Mouse (Mus musculus) heart, embryonic 14.5 days (tissue): ENCODE data around the gene Tesk1. TPM values are rescaled to one million over a fixed set of nuclear protein-coding genes. Genes with fewer than 3 reads are reported as not detected.

Experiments
- ATAC-seq: fragments of 200-750 bp; cut with Nextera tagmentation; 2 replicates; pipeline ENCODE4 v1.8.0; 2017; ENCODE audit warnings: low read depth, moderate TSS enrichment; ENCODE audit not compliant: insufficient number of reproducible peaks, insufficient read depth, low FRiP score
- H3K27ac ChIP-seq, 2 experiments: fragments of 200-500 bp in 1 of 2; fragments of 300-500 bp in 1 of 2; sonication (generic) in 1 of 2; replicated peaks in 1 of 2; 2 replicates each; pipeline ENCODE4 v1.5.1; 2012 to 2014; ENCODE audit warnings: low read depth in 2 of 2, low read length in 2 of 2, control low read depth in 1 of 2, mild to moderate bottlenecking in 1 of 2, mixed read lengths in 1 of 2; ENCODE audit not compliant: control insufficient read depth in 1 of 2, insufficient read depth in 1 of 2
- H3K27me3 ChIP-seq: fragments of 300-500 bp; sonication (generic); 2 replicates; pipeline ENCODE4 v1.6.1; 2014; ENCODE audit warnings: mild to moderate bottlenecking, low read length, control low read depth; ENCODE audit not compliant: control insufficient read depth, insufficient read depth
- H3K36me3 ChIP-seq: fragments of 300-500 bp; sonication (generic); 2 replicates; pipeline ENCODE4 v1.6.1; 2014; ENCODE audit warnings: mild to moderate bottlenecking, control low read depth, low read length, mixed read lengths; ENCODE audit not compliant: control insufficient read depth, insufficient read depth
- H3K4me1 ChIP-seq, 2 experiments: fragments of 200-500 bp in 1 of 2; fragments of 300-500 bp in 1 of 2; sonication (generic) in 1 of 2; 2 replicates each; pipeline ENCODE4 v1.6.1; 2012 to 2014; ENCODE audit warnings: low read length in 2 of 2, control low read depth in 1 of 2, mixed read lengths in 1 of 2; ENCODE audit not compliant: control insufficient read depth in 2 of 2, insufficient read depth in 2 of 2
- H3K4me2 ChIP-seq: fragments of 300-500 bp; sonication (generic); 2 replicates; pipeline ENCODE4 v1.6.1; 2014; ENCODE audit warnings: mild to moderate bottlenecking, low read length
- H3K4me3 ChIP-seq, 2 experiments: fragments of 200-500 bp in 1 of 2; fragments of 300-500 bp in 1 of 2; sonication (generic) in 1 of 2; 2 replicates each; pipeline ENCODE4 v1.5.1; 2012 to 2014; ENCODE audit warnings: low read length in 2 of 2, mild to moderate bottlenecking in 2 of 2, control low read depth in 1 of 2, low read depth in 1 of 2, moderate library complexity in 1 of 2; ENCODE audit not compliant: control insufficient read depth in 1 of 2, insufficient read depth in 1 of 2
- H3K9ac ChIP-seq: fragments of 300-500 bp; sonication (generic); 2 replicates; pipeline ENCODE4 v1.6.1; 2014; ENCODE audit warnings: mild to moderate bottlenecking, low read length
- H3K9me3 ChIP-seq: fragments of 300-500 bp; sonication (generic); 2 replicates; pipeline ENCODE4 v1.6.1; 2016; ENCODE audit warnings: low read length, control low read depth; ENCODE audit not compliant: control insufficient read depth
- WGBS: fragments of 180-500 bp; shearing (Covaris S2); extraction: QIAGEN DNeasy Blood & Tissue Kit; methylation state at CpG from one replicate; pipeline ENCODE4 v1.1.7; 2014; 5-methylcytosine and 5-hydroxymethylcytosine counted together
- polyA plus RNA-seq: library from polyadenylated mRNA; unstranded; fragments of >200 nt; fragmentation: Nextera tagmentation; extraction: Ambion mirVana; gene quantifications from 2 replicates; pipeline ENCODE4 v1.2.1, GENCODE M21; 2014

Tesk1 gene
- polyA plus RNA-seq, 1 experiment from 2014 or later: 9.4 TPM

DNA sequence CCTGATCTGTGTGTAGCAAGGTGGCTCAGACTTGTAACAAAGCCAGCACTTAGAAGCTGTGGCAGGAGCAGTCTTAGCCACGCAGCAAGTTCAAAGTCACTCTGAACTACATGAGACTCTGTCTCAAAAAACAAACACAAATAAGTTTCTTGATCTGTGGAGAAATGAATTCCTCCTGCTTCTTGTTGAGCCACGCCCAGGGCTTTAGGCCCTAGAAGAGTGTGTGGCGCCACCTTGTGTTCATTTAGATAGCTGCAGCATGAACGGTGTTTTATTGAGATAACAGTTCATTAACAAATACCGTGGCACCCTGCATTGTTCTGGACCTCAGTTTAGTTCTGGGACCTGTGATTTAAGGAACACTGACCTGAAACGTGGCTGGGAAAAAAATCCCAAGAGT, 21.4 kb upstream of the Tesk1 start:
- Histone ChIP-seq H3K27ac (0 out of 4 replicates have a peak overlapping the region, but pooled peaks of 1 of the 2 experiments have one; percentile 1), H3K9ac (no peak overlapping the region), H3K4me3 (no peak overlapping the region), H3K36me3 (peaks cover 69% of the 10 kb centered on the region), H3K4me1 (peaks cover 6 to 24% of the 10 kb centered on the region in 2 experiments; a peak in 3 of 4 replicates), H3K4me2 (no peak overlapping the region), H3K27me3 (no peaks in the 10 kb centered on the region), H3K9me3 (no peaks in the 10 kb centered on the region)
- 4% methylated on average over 6 of the region's 6 CpGs for WGBS
- no peak for ATAC-seq

DNA sequence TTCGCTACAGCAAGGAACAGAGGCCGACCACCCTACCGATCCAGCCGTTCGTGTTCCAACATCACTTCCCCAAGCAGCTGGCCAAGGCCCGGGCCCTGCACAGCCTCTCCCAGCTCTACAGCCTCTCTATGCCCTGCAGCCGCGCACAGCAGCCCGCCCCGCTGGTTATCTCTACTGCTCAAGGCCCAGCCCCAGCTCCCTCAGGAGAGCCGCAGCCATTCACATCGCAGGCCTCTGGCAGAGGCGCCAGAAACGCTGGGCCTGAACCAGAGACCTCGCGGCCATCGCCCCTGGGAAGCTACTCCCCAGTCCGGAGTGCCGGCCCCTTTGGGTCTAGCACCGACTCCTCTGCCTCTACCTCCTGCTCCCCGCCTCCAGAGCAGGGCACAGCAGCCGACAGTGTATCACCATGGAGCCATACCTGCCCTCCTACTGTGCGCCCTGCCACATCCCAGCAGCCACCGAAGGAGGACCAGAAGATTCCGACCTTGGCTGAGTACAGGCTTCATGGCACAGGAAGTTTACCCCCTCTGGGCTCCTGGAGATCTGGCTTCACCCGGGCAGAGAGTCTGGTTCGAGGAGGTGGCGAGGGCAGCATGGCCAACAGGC, 20.0 kb upstream of the Tesk1 start:
- no peak overlapping the region for H3K4me3 ChIP-seq
- peaks cover 8% of the 10 kb centered on the region for H3K27me3 ChIP-seq
- 72% methylated on average over 28 of the region's 28 CpGs for WGBS
- peaks cover 6 to 24% of the 10 kb centered on the region in 2 experiments; a peak in 3 of 4 replicates for H3K4me1 ChIP-seq
- ATAC-seq: no peak
- no peak overlapping the region for H3K4me2 ChIP-seq
- no peaks in the 10 kb centered on the region for H3K9me3 ChIP-seq
- peaks cover 68% of the 10 kb centered on the region for H3K36me3 ChIP-seq
- H3K9ac ChIP-seq: no peak overlapping the region
- no peak overlapping the region for H3K27ac ChIP-seq

DNA sequence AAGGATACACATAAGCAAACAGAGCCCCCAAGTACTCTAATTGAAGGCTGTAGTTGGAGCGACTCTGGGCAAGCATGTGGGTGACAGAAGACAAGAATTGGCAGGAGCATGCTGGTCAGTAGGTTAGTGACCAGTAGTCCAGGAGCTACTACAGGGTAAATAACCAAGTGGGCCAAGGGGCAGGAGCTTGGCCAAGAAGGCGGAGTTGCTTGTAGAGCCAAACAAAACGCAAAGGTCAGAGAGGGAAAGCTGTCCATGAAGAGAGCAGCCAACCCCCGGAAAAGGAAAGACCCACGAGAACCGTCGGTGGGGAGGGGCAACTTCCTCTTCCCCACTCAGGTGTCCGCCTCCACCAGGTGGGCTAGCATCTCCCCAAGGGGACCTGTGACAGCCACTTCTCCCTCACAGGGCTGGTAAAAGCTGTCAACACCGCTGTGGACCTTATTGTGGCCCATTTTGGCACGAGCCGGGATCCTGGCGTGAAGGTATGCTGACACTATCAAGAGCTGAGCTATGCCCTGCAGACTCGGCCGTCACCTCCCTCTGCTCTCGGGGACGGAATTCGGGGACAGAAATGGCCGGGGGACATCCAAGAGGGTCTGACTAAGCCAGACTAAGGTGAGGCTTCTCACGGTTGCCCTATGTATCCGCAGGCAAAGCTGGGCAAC, 18.3 kb upstream of the Tesk1 start:
- Histone ChIP-seq H3K9me3 (no peaks in the 10 kb centered on the region), H3K4me1 (peaks cover 1 to 14% of the 10 kb centered on the region in 2 experiments; a peak in 3 of 4 replicates), H3K4me2 (no peak overlapping the region), H3K36me3 (peaks cover 62% of the 10 kb centered on the region), H3K27me3 (peaks cover 9% of the 10 kb centered on the region), H3K27ac (no peak overlapping the region), H3K9ac (no peak overlapping the region), H3K4me3 (no peak overlapping the region)
- WGBS: 85% methylated on average over 20 of the region's 20 CpGs
- no peak for ATAC-seq

DNA sequence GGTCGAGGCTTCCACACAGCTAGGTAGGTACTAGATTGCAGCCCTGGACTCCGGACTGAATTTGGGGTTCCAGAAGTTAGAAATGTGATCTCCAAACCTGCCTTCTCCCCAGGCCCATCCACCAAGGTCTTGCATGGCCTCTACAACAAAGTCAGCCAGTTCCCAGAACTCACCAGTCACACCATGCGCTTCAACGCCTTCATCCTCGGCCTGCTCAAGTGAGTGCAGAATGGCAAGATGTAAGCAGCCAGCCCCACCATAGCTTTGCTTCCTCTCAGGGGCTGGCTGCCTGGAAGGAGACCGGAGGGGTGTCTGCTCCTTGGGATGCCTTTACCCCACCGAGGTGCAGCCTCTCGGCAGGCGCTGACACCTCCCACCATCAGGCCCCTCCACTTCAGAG, 17.7 kb upstream of the Tesk1 start:
- Histone ChIP-seq H3K4me1 (peaks cover 6 to 10% of the 10 kb centered on the region in 2 experiments; a peak in 3 of 4 replicates), H3K27me3 (peaks cover 9% of the 10 kb centered on the region), H3K9me3 (no peaks in the 10 kb centered on the region), H3K9ac (no peak overlapping the region), H3K27ac (no peak overlapping the region), H3K4me3 (no peak overlapping the region), H3K4me2 (no peak overlapping the region), H3K36me3 (peaks cover 57% of the 10 kb centered on the region)
- WGBS: 78% methylated on average over 9 of the region's 9 CpGs
- ATAC-seq: no peak

DNA sequence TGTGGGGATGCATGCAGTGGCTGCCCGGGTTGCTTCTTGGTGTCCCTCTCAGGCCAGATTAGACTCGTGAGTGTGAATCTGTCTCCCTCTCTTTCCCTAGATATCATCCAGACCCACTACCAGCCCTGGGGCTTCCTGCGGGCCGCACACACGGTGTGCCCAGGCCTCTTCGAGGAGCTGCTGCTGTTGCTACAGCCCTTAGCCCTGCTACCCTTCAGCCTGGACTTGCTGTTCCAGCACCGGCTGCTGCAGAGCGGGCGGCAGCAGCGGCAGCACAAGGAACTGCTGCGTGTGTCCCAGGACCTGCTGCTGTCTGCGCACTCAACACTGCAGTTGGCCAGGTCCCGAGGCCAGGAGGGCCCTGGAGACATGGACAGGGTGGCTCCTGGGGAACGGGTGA, 16.5 kb upstream of the Tesk1 start:
- Histone ChIP-seq H3K4me3 (no peak overlapping the region), H3K27ac (no peak overlapping the region), H3K36me3 (peaks cover 56% of the 10 kb centered on the region), H3K4me1 (peaks cover 3 to 6% of the 10 kb centered on the region in 2 experiments; a peak in 3 of 4 replicates), H3K27me3 (peaks cover 9% of the 10 kb centered on the region), H3K9me3 (no peaks in the 10 kb centered on the region), H3K4me2 (no peak overlapping the region), H3K9ac (no peak overlapping the region)
- no peak for ATAC-seq
- 40% methylated on average over 14 of the region's 14 CpGs for WGBS

DNA sequence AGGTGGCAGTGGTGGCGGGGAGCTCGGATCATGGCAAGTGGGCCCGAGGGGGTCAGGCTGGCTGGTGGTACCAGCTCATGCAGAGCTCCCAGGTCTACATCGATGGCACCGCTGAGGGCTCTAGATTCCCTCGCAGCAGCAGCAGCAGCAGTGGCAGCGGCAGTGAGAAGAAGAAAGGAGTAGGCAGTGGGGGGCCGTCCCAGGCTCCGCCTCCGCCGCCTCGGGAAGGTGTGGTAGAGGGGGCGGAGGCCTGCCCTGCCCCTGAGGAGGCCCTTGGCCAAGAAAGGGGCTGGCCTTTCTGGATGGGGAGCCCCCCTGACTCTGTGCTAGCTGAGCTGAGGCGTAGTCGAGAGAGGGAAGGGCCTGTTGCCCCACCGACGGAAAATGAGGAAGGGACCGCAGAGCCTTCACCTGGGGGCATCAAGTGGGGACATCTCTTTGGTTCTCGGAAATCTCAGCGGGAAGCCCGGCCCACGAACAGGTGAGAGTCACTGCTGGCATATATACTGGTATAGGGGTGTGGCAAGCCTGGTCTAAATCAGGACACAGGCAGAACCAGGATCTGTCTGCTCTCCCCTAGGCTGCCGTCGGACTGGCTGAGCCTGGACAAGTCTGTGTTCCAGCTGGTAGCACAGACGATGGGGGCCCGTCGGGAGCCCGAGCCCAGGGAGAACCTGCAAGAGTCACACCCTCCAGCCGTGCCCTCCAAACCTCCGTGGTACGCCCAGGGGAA, 15.9 kb upstream of the Tesk1 start:
- no peak for ATAC-seq
- no peak overlapping the region for H3K27ac ChIP-seq
- no peak overlapping the region for H3K4me3 ChIP-seq
- peaks cover 9% of the 10 kb centered on the region for H3K27me3 ChIP-seq
- H3K4me1 ChIP-seq: peaks cover 2 to 6% of the 10 kb centered on the region in 2 experiments; a peak in 2 of 4 replicates
- 43% methylated on average over 31 of the region's 31 CpGs for WGBS
- no peak overlapping the region for H3K4me2 ChIP-seq
- no peaks in the 10 kb centered on the region for H3K9me3 ChIP-seq
- no peak overlapping the region for H3K9ac ChIP-seq
- peaks cover 56% of the 10 kb centered on the region for H3K36me3 ChIP-seq

DNA sequence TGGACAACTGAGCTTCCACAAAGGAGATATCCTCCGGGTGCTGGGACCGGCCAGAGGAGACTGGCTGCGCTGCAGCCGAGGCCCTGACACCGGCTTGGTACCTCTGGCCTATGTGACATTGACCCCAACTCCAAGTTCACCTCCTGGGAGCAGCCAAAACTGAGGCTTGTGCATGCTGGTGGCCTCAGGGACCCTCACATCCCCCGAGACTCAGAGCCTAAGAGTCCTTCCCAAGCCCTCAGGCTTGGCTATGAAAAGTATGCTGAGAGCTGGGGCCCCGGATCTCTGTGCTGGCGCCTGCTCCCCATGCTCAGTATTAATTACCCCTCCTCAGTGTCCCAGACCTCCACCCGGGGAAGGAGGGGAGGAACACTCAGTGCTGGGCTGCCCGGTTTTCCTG, 15.3 kb upstream of the Tesk1 start:
- H3K9me3 ChIP-seq: no peaks in the 10 kb centered on the region
- ATAC-seq: no peak
- no peak overlapping the region for H3K4me2 ChIP-seq
- peaks cover 9% of the 10 kb centered on the region for H3K27me3 ChIP-seq
- H3K4me1 ChIP-seq: peaks cover 2 to 6% of the 10 kb centered on the region in 2 experiments; a peak in 2 of 4 replicates
- 70% methylated on average over 10 of the region's 10 CpGs for WGBS
- H3K9ac ChIP-seq: no peak overlapping the region
- peaks cover 52% of the 10 kb centered on the region for H3K36me3 ChIP-seq
- H3K27ac ChIP-seq: no peak overlapping the region
- H3K4me3 ChIP-seq: no peak overlapping the region
